Comparison of ENCODE assay signal across 13 mouse cellular contexts in genomic region chr4:103192421-103192820, GRCm38 (mm10). TPM values are rescaled to one million over a fixed set of nuclear protein-coding genes. Genes with fewer than 3 reads are reported as not detected.
DNase-seq lines count a peak whose midpoint lies in the region; ATAC-seq and TF ChIP-seq lines count a peak whose summit lies in the region.
"Had no signal": no experiment of that assay in that cellular context is flagged by ENCODE, and none has a peak within 500 bp of the region (broad histone marks: within the 10 kb centered on the region; RNA-seq: fewer than 3 reads in every experiment).

No protein-coding gene starts in this region.

- H3K79me2 ChIP-seq in heart, adult 2 months (replicated peaks; ENCODE audit: control insufficient read depth, insufficient read depth, low read length) = no peaks in the 10 kb centered on the region

- H3K4me2 ChIP-seq in lung, postnatal 0 days (replicated peaks; ENCODE audit: low read depth, low read length) = no peak overlapping the region
- no peak overlapping the region for H3K4me2 ChIP-seq in stomach, postnatal 0 days (replicated peaks; ENCODE audit: low read depth)
- H3K4me2 ChIP-seq: midbrain, embryonic 12.5 days had no signal

- no peak overlapping the region; the same call in 1 of the 2 replicates for H3K27ac ChIP-seq in heart, adult 2 months
- H3K27ac ChIP-seq in lung, postnatal 0 days (ENCODE audit: low read length) = no peak overlapping the region
- H3K27ac ChIP-seq in stomach, postnatal 0 days (replicated peaks) = no peak overlapping the region
- H3K27ac ChIP-seq: forebrain, embryonic 10.5 days; midbrain, embryonic 12.5 days had no signal

- H3K4me1 ChIP-seq in heart, adult 2 months (ENCODE audit: control insufficient read depth, insufficient read depth, low read length) = no peaks in the 10 kb centered on the region; the same call in 1 of the 2 replicates
- no peaks in the 10 kb centered on the region for H3K4me1 ChIP-seq in lung, postnatal 0 days (ENCODE audit: insufficient read depth, low read depth, low read length)
- no peaks in the 10 kb centered on the region for H3K4me1 ChIP-seq in stomach, postnatal 0 days (replicated peaks; ENCODE audit: control insufficient read depth, insufficient read depth)
- H3K4me1 ChIP-seq: forebrain, embryonic 10.5 days; midbrain, embryonic 12.5 days had no signal

- ATAC-seq in lung, postnatal 0 days = no peak
- ATAC-seq in stomach, postnatal 0 days (ENCODE audit: low FRiP score, low TSS enrichment) = no peak

- no peak overlapping the region for H3K4me3 ChIP-seq in heart, adult 2 months
- no peak overlapping the region for H3K4me3 ChIP-seq in lung, postnatal 0 days (ENCODE audit: low read depth, low read length)
- no peak overlapping the region for H3K4me3 ChIP-seq in stomach, postnatal 0 days (ENCODE audit: low read depth, low read length)
- H3K4me3 ChIP-seq: forebrain, embryonic 10.5 days; midbrain, embryonic 12.5 days had no signal

- no peak for TF ChIP-seq POLR2A in heart, adult 2 months (IDR thresholded peaks at IDR 0.05; ENCODE audit: insufficient read depth, low read depth, low read length)

- peak in 1 of 2 experiments; percentile 3 for DNase-seq in heart, adult 2 months
- DNase-seq in heart, postnatal 4 days = no peak
- no peak for DNase-seq in lung, postnatal 0 days (ENCODE audit: low spot score)
- DNase-seq in lung, postnatal 10 days = no peak
- peak; percentile 79 for DNase-seq in R1 (ENCODE audit: low read depth, low spot score)
- no peak for DNase-seq in stomach, postnatal 0 days (ENCODE audit: low spot score)
- DNase-seq in frontal cortex, postnatal 14 days (ENCODE audit: low spot score in 2 of 2) = no peak
- no peak for DNase-seq in thymus, adult 18-20 months
- DNase-seq: cerebellum, postnatal 36 days; kidney, postnatal 36 days; lung, postnatal 4 days had no signal

- peak; percentile 38 for TF ChIP-seq CTCF in heart, adult 2 months (IDR thresholded peaks at IDR 0.05)
- peak; percentile 45 for TF ChIP-seq CTCF in lung, postnatal 0 days (IDR thresholded peaks at IDR 0.05)
- TF ChIP-seq CTCF in stomach, postnatal 0 days (IDR thresholded peaks at IDR 0.05; ENCODE audit: low read depth) = peak; percentile 47; the same call in 1 of the 2 replicates

- no peaks in the 10 kb centered on the region for H3K9me3 ChIP-seq in lung, postnatal 0 days (ENCODE audit: low read length)
- H3K9me3 ChIP-seq in stomach, postnatal 0 days (ENCODE audit: control insufficient read depth, low read length) = 0 out of 2 replicates have a peak, but pooled peaks cover 3% of the 10 kb centered on the region
- H3K9me3 ChIP-seq: forebrain, embryonic 10.5 days; midbrain, embryonic 12.5 days had no signal

- H3K9ac ChIP-seq in heart, adult 2 months (ENCODE audit: low read depth, low read length) = no peak overlapping the region
- no peak overlapping the region for H3K9ac ChIP-seq in lung, postnatal 0 days (replicated peaks; ENCODE audit: low read depth)
- H3K9ac ChIP-seq in stomach, postnatal 0 days (ENCODE audit: low read length) = no peak overlapping the region
- H3K9ac ChIP-seq: midbrain, embryonic 12.5 days had no signal

- intact Hi-C loops in heart, adult 2 months (cut with DNase I) = no loop called here

- H3K27me3 ChIP-seq in heart, adult 2 months (ENCODE audit: control insufficient read depth, insufficient read depth, low read length) = no peaks in the 10 kb centered on the region
- no peaks in the 10 kb centered on the region for H3K27me3 ChIP-seq in lung, postnatal 0 days (replicated peaks; ENCODE audit: insufficient read depth, low read length)
- H3K27me3 ChIP-seq in stomach, postnatal 0 days (ENCODE audit: control insufficient read depth, insufficient read depth, low read length) = no peaks in the 10 kb centered on the region
- H3K27me3 ChIP-seq: midbrain, embryonic 12.5 days had no signal

- no peak for TF ChIP-seq EP300 in heart, adult 2 months (IDR thresholded peaks at IDR 0.05; ENCODE audit: insufficient read depth, low read depth, low read length)
- no peak for TF ChIP-seq EP300 in lung, postnatal 0 days (IDR thresholded peaks at IDR 0.05)
- TF ChIP-seq EP300 in stomach, postnatal 0 days (optimal IDR thresholded peaks at IDR 0.05) = no peak

- WGBS in heart, adult 2 months = 82% methylated on average over 2 of the region's 2 CpGs
- 85% methylated on average over 2 of the region's 2 CpGs for WGBS in lung, postnatal 0 days
- WGBS in stomach, postnatal 0 days = 91% methylated on average over 2 of the region's 2 CpGs

- peaks cover 13% of the 10 kb centered on the region for H3K36me3 ChIP-seq in heart, adult 2 months (ENCODE audit: control insufficient read depth, insufficient read depth, low read length)
- H3K36me3 ChIP-seq in lung, postnatal 0 days (ENCODE audit: insufficient read depth, low read length) = peaks cover 12% of the 10 kb centered on the region; the same call in 1 of the 2 replicates
- 0 out of 2 replicates have a peak, but pooled peaks cover 7% of the 10 kb centered on the region for H3K36me3 ChIP-seq in stomach, postnatal 0 days (ENCODE audit: control insufficient read depth, insufficient read depth, low read length)

RNA-seq across cellular contexts. Expression of gene Slc35d1, which starts 22.5 kb away (rescaled TPM):
- 1 to 10 TPM; 7.6 to 8.0 TPM for total RNA-seq in heart, adult 2 months (2021)
- polyA plus RNA-seq in heart, adult 2 months (2012; rRNA removed) = 3.9 and 7.3 TPM in 2 replicates
- total RNA-seq in heart, postnatal 4 days (2021) = 1 to 10 TPM; 8.4 to 8.8 TPM
- polyA plus RNA-seq in lung, postnatal 0 days (2015; fragmentation: Nextera tagmentation; extraction: Ambion mirVana) = 4.9 and 5.3 TPM in 2 replicates
- polyA plus RNA-seq in stomach, postnatal 0 days (2015; fragmentation: Nextera tagmentation; extraction: Ambion mirVana) = 5.8 and 7.6 TPM in 2 replicates
